Comparison of ENCODE assay signal across 20 mouse cellular contexts in genomic region chr2:163213085-163213484, GRCm38 (mm10). TPM values are rescaled to one million over a fixed set of nuclear protein-coding genes. Genes with fewer than 3 reads are reported as not detected.
"Had no signal": no experiment of that assay in that cellular context is flagged by ENCODE, and none has a peak within 500 bp of the region (broad histone marks: within the 10 kb centered on the region; RNA-seq: fewer than 3 reads in every experiment).

No protein-coding gene starts in this region.

- H3K4me1 ChIP-seq: neural tube, embryonic 12.5 days had no signal

- H3K9ac ChIP-seq: lung, embryonic 14.5 days; midbrain, embryonic 12.5 days; neural tube, embryonic 12.5 days; neural tube, embryonic 15.5 days had no signal

- H3K27me3 ChIP-seq: midbrain, embryonic 12.5 days had no signal

- H3K4me2 ChIP-seq: lung, embryonic 14.5 days; midbrain, embryonic 12.5 days; neural tube, embryonic 12.5 days; neural tube, embryonic 15.5 days had no signal

- H3K4me3 ChIP-seq: midbrain, embryonic 10.5 days; midbrain, embryonic 12.5 days; myocyte; neural tube, embryonic 12.5 days; neural tube, embryonic 15.5 days had no signal

- ATAC-seq: midbrain, embryonic 16.5 days had no signal

- DNase-seq: lung, adult 18-20 months; lung, embryonic 14.5 days; lung, postnatal 10 days; lung, postnatal 4 days; midbrain, embryonic 14.5 days; retina, postnatal 1 day; right cerebral cortex, adult 18-20 months; right cerebral cortex, postnatal 25 days; right cerebral cortex, postnatal 4 days; spleen, adult 18-20 months; thymus, adult 18-20 months; thymus, postnatal 14 days; thymus, postnatal 4 days had no signal

- H3K27ac ChIP-seq: midbrain, embryonic 10.5 days; midbrain, embryonic 12.5 days; neural tube, embryonic 12.5 days; neural tube, embryonic 15.5 days had no signal

- H3K9me3 ChIP-seq: midbrain, embryonic 10.5 days; midbrain, embryonic 12.5 days; neural tube, embryonic 12.5 days; neural tube, embryonic 15.5 days had no signal

- H3K36me3 ChIP-seq: neural tube, embryonic 12.5 days; neural tube, embryonic 15.5 days had no signal

RNA-seq across cellular contexts. Expression of gene Tox2, which starts 10.2 kb away (rescaled TPM):
- total RNA-seq: megakaryocyte, adult 5-6 weeks had no signal
